Mouse (Mus musculus) lung, embryonic 15.5 days (tissue): ENCODE results near the gene Mbd6. TPM values are rescaled to one million over a fixed set of nuclear protein-coding genes. Genes with fewer than 3 reads are reported as not detected.
A peak's percentile ranks its signal among the peaks of the same experiment; 100 is the strongest.

Experiments
- ATAC-seq: fragments of 200-750 bp; cut with Nextera tagmentation; 2 replicates; pipeline ENCODE4 v1.8.0; 2017; ENCODE audit warnings: moderate number of reproducible peaks, borderline replicate concordance; ENCODE audit not compliant: low FRiP score, low TSS enrichment; ENCODE audit errors: extremely low read depth
- H3K27ac ChIP-seq: fragments of 300-500 bp; sonication (generic); 2 replicates; pipeline ENCODE4 v1.5.1; 2015; ENCODE audit warnings: moderate library complexity, mild to moderate bottlenecking, inconsistent platforms
- H3K27me3 ChIP-seq: fragments of 300-500 bp; sonication (generic); 2 replicates; pipeline ENCODE4 v1.6.1; 2015; ENCODE audit warnings: inconsistent platforms
- H3K36me3 ChIP-seq: fragments of 300-500 bp; sonication (generic); 2 replicates; pipeline ENCODE4 v1.6.1; 2015; ENCODE audit warnings: inconsistent platforms
- H3K4me1 ChIP-seq: fragments of 300-500 bp; sonication (generic); 2 replicates; pipeline ENCODE4 v1.6.1; 2015; ENCODE audit warnings: inconsistent platforms
- H3K4me2 ChIP-seq: fragments of 300-500 bp; sonication (generic); 2 replicates; pipeline ENCODE4 v1.6.1; 2015; ENCODE audit warnings: inconsistent platforms, mild to moderate bottlenecking, moderate library complexity
- H3K4me3 ChIP-seq: fragments of 300-500 bp; sonication (generic); 2 replicates; pipeline ENCODE4 v1.5.1; 2015; ENCODE audit warnings: mild to moderate bottlenecking, inconsistent platforms
- H3K9ac ChIP-seq: fragments of 300-500 bp; sonication (generic); 2 replicates; pipeline ENCODE4 v1.6.1; 2015; ENCODE audit warnings: inconsistent platforms
- H3K9me3 ChIP-seq: fragments of 300-500 bp; sonication (generic); 2 replicates; pipeline ENCODE4 v1.6.1; 2016; ENCODE audit warnings: inconsistent platforms
- WGBS: fragments of 180-500 bp; shearing (Covaris S2); methylation state at CpG from one replicate; pipeline ENCODE4 v1.1.7; 2015; 5-methylcytosine and 5-hydroxymethylcytosine counted together
- polyA plus RNA-seq: library from polyadenylated mRNA; unstranded; fragments of >200 nt; fragmentation: Nextera tagmentation; extraction: Ambion mirVana; gene quantifications from 2 replicates; pipeline ENCODE4 v1.2.1, GENCODE M21; 2015

The Mbd6 gene
- polyA plus RNA-seq, 1 experiment from 2014 or later: 18.8 TPM

DNA sequence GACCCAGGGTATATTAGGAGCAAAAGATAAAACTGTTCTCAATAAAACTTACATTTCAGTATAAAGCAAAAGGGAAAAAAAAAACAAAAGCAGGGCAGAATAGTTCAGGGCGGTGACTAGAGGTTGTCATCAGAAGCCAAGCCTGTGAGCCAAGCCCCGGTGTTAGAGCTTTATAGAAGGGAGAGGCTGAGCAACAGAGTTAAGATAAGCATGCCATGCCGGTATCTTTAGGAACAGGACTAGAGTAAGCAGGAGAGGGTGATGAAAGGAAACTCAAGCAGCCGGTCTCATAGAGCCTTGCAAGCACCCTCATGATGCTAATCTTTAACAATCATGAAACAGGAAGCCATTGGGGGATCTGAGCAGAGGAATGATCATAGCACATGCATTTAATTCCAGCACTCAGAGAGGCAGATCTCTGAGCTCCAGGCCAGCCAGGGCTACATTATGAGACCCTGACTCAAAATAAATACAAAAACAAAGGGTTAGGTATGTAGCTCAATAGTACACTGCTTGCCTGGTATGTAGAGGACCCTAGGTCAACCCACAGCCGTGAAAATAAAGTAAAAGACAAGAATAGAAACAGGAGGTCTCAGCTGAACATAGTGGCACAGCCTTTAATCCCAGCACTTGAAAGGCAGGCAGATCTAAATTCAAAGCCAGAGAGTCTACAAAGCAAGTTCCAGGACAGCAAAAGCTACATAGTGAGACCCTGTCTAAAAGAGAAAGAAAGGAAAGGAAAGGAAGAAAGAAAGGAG is 3.2 kb upstream of the Mbd6 start:
- peaks cover 41% of the 10 kb centered on the region for H3K36me3 ChIP-seq

DNA sequence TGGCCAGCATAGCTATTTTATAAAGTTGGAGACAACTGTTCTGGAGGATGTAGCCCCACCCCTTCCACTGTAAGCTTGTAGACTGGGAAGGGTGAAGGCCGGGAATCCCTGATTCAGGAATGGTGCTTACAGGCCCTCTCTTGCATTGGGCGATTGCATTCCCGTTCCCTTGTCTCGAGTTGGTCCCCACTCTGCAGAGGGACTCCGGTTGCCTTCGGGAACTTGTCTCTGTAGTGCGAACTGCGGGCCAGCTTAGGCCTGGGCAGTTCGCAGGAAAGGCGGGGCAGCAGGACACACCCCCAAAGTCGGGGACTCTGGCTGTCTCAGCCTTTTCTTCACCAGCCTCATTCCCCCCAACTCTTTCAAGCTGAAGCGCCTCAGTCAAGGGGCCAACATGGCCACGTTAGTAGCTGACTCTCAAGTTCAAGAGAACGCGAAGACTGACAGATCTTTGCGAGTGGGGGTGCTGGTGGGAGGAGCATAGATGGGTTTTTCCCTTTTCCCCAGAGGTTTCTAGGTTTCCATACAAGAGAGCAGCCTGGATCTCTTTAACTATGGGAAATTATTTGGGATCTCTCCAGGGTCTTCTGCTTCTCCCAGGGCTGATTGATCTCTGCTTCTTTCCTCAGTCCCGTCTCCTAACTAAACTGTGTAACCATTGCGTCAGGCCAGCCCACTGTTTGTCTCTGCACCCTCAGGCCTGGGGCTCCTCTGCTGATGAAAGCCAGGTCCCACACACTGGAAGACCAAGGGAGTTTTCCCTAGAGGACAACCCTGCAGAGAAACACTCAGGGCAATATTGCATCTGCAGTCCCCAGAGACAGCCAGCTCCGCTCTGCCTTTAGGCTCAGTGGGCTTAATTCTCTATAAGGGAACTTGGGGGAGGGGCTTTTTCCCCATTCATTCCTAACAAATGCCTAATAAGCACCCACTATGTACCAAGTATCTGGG is 2.4 kb upstream of the Mbd6 start:
- H3K4me1 ChIP-seq: peaks cover 45% of the 10 kb centered on the region
- 3% methylated on average over 19 of the region's 19 CpGs for WGBS
- H3K36me3 ChIP-seq: peaks cover 44% of the 10 kb centered on the region
- H3K9ac ChIP-seq: peak overlapping the region; percentile 59
- H3K27ac ChIP-seq: peak overlapping the region; percentile 100
- no peaks in the 10 kb centered on the region for H3K27me3 ChIP-seq
- no peaks in the 10 kb centered on the region for H3K9me3 ChIP-seq
- peak; percentile 36 for ATAC-seq
- H3K4me3 ChIP-seq: peak overlapping the region; percentile 76
- H3K4me2 ChIP-seq: peak overlapping the region; percentile 77

More for the DNA sequence above, 3.2 kb upstream of the Mbd6 start:
- 19% methylated on average over 5 of the region's 5 CpGs for WGBS
- Histone ChIP-seq H3K9ac (peak overlapping the region; percentile 59), H3K27me3 (no peaks in the 10 kb centered on the region), H3K9me3 (no peaks in the 10 kb centered on the region), H3K4me3 (peak overlapping the region; percentile 76), H3K4me2 (peak overlapping the region; percentile 77), H3K4me1 (peaks cover 36% of the 10 kb centered on the region), H3K27ac (no peak overlapping the region)
- no peak for ATAC-seq

DNA sequence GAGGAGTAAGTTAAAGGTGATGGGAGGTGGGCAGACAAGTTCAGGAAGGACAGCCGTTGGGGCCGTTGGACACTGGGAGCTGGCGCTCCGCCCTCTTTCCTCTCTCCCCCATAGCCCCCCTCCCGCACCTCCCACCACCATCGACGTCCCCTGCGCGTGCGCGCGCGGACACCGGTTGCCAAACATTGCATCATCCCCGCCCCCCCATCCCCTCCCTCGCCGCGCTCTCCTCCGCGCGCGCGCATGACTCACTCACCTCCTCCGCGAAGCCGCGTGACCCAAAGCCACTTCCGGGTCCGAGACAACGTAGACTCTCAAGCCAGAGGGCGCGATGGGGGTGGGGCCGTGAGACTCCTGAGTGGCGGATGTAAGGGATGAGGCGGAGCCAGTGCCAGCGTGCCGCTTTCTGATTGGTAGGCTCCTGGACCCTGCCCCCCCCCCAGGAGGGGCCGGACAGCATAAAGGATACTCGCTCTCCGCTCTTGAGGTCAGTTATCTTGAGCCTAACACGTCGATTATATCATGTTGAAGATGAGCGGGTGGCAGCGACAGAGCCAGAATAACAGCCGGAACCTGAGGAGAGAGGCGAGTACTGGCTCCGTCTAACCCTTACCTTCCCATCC is 1.6 kb upstream of the Mbd6 start:
- peak overlapping the region; percentile 59 for H3K9ac ChIP-seq

DNA sequence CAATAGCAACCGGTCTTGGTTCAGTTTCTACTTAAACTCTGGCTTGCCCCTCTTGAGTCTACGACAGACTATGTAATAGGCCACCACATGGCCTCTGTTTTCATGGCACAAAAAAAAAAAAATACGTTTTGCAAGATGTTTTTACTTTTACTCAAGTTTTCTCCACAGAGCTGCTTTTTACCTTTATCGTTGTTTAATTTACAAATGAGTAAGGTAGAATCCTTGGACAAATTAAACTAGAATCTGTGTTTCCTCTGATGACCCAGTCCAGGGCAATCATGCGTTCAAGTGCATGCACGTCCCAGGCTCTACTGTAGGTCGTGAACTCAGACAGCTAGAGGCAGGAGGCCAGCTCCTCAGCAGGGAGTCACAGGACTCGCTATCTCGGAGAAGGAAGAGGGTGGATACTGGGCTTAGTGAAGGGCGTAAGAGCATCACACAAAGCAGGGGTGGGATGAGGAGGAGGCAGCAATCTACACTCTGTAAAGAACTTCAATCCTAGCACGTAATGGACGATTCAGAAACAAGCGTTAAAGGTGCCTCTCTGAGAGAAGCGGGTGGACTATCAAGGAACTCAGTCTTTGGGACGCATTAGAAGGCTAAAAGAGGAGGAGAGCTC is 864 bp upstream of the Mbd6 start:
- Histone ChIP-seq H3K27me3 (no peaks in the 10 kb centered on the region), H3K4me2 (peak overlapping the region; percentile 77), H3K27ac (peak overlapping the region; percentile 100), H3K4me1 (peaks cover 49% of the 10 kb centered on the region), H3K4me3 (peak overlapping the region; percentile 76), H3K9me3 (no peaks in the 10 kb centered on the region), H3K36me3 (peaks cover 42% of the 10 kb centered on the region), H3K9ac (peak overlapping the region; percentile 80)
- ATAC-seq: peak; percentile 6; the same call in 1 of the 2 replicates
- WGBS: 1% methylated on average over 15 of the region's 15 CpGs

More for the DNA sequence above, 1.6 kb upstream of the Mbd6 start:
- no peaks in the 10 kb centered on the region for H3K27me3 ChIP-seq
- H3K4me1 ChIP-seq: peaks cover 49% of the 10 kb centered on the region
- peak overlapping the region; percentile 77 for H3K4me2 ChIP-seq
- H3K9me3 ChIP-seq: no peaks in the 10 kb centered on the region
- under 1% methylated on average over 31 of the region's 47 CpGs for WGBS
- peak; percentile 93 for ATAC-seq
- peak overlapping the region; percentile 76 for H3K4me3 ChIP-seq
- peak overlapping the region; percentile 100 for H3K27ac ChIP-seq
- peaks cover 44% of the 10 kb centered on the region for H3K36me3 ChIP-seq

DNA sequence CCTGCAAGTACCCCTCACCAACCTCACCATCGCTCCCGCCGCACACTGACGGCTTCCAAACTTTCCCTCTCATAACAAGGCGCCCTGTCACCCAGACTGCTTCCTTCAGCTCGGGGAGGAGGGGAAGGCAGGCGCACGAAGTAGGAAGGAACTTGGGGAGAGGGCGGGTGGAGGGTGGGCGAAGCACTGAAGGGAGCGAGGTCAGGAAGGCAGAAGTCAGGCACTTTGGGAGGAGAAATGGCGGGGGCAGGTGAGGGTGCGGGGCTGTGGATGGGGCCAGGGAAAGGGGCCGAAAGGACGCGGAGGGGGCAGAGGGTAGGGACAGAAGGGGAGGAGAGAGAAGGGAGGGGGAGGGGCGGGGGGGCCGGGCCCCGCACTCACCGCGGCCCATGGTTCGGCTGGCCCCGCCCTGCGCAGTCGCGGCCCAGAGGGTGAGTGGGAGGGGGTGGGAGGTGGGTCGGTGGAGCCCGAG is 454 bp downstream of the Mbd6 start:
- Histone ChIP-seq H3K27ac (peak overlapping the region; percentile 100), H3K9me3 (no peaks in the 10 kb centered on the region), H3K4me3 (peak overlapping the region; percentile 76), H3K9ac (peak overlapping the region; percentile 80), H3K4me1 (peaks cover 49% of the 10 kb centered on the region), H3K27me3 (no peaks in the 10 kb centered on the region), H3K36me3 (peaks cover 42% of the 10 kb centered on the region), H3K4me2 (peak overlapping the region; percentile 77)
- ATAC-seq: peak; percentile 7
- under 1% methylated on average over 23 of the region's 28 CpGs for WGBS

DNA sequence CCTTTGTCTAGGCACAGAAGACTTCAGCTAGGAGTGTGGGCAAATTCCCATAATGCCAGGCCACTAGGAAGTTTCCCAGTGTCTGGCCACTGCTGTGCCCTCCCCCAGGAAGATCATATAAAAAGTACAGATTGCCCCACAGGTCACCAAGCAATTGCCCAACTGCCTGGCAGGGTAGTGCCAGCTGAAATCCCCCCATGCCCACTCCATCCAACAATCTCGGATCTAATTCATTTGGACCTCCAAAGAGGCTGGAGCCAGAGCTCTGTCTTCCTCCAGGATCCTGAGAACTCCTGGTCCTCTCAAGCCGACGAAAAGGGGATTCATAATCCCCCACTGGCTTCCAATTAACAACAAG is 903 bp downstream of the Mbd6 start:
- 0% methylated on average over 3 of the region's 3 CpGs for WGBS
- H3K27me3 ChIP-seq: no peaks in the 10 kb centered on the region

DNA sequence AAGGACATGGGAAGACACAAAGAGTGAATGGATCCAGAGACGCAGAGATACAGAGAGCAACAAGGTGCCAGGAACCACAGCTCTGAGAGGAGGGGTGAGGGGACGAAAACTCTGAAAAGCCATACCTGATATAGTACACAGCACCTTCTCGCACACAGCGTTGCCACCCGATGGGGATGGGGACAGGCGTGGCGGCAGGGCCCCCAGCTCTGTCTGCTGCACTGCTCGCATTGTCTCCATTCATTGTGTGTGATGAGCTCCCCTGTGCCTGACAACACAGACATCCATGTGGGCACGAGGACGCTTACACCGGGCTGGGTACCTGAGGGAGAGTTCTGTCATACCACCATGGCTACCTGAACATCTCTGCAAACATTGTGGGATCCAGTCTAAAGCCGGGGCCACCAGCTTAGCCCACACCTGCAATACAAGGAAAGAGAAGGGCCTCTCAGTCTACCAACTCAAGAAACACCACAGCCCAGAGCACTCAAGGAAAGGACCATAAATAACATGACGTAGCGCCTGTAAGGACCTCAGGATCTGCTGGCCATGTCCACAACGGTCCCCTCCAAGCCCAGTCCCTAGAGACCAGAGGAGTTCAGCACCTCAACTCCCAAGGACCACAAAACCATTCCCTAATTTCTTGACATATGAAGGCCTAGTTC is 1.4 kb downstream of the Mbd6 start:
- Histone ChIP-seq H3K4me3 (peak overlapping the region; percentile 76), H3K27ac (peak overlapping the region; percentile 100), H3K9ac (peak overlapping the region; percentile 80), H3K36me3 (peaks cover 49% of the 10 kb centered on the region), H3K4me2 (peak overlapping the region; percentile 77), H3K27me3 (no peaks in the 10 kb centered on the region), H3K4me1 (peaks cover 43% of the 10 kb centered on the region), H3K9me3 (no peaks in the 10 kb centered on the region)
- no peak for ATAC-seq
- WGBS: 60% methylated on average over 15 of the region's 15 CpGs

More for the DNA sequence above, 903 bp downstream of the Mbd6 start:
- ATAC-seq: no peak
- peaks cover 48% of the 10 kb centered on the region for H3K4me1 ChIP-seq
- peak overlapping the region; percentile 80 for H3K9ac ChIP-seq
- no peaks in the 10 kb centered on the region for H3K9me3 ChIP-seq
- H3K4me3 ChIP-seq: peak overlapping the region; percentile 76
- H3K36me3 ChIP-seq: peaks cover 44% of the 10 kb centered on the region
- peak overlapping the region; percentile 100 for H3K27ac ChIP-seq
- H3K4me2 ChIP-seq: peak overlapping the region; percentile 77

DNA sequence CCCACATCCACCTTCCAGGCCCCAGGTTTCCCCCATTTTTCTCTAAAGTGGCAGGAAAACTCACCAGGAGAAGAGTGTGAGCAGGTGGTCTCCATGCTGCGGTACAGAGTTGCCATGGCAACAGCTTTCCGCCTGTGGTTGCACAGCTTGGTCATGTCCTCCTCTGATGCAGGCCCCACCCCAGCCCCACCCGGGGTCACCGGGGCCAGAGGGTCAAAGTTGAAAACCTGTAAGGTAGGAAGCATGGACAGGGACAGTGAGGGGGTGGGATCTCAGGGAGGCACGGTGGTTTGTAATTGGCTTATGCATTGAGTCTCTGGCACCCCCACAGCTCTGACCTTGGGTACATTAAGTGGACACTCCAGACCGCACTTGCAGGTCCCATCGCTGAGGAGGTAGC is 2.1 kb downstream of the Mbd6 start:
- peaks cover 36% of the 10 kb centered on the region for H3K4me1 ChIP-seq
- 40% methylated on average over 7 of the region's 7 CpGs for WGBS
- H3K9me3 ChIP-seq: no peaks in the 10 kb centered on the region
- peak overlapping the region; percentile 80; the same call in 1 of the 2 replicates for H3K9ac ChIP-seq
- no peaks in the 10 kb centered on the region for H3K27me3 ChIP-seq
- H3K4me2 ChIP-seq: peak overlapping the region; percentile 77
- no peak for ATAC-seq
- H3K27ac ChIP-seq: no peak overlapping the region
- H3K4me3 ChIP-seq: peak overlapping the region; percentile 76; the same call in 1 of the 2 replicates
- peaks cover 56% of the 10 kb centered on the region for H3K36me3 ChIP-seq

DNA sequence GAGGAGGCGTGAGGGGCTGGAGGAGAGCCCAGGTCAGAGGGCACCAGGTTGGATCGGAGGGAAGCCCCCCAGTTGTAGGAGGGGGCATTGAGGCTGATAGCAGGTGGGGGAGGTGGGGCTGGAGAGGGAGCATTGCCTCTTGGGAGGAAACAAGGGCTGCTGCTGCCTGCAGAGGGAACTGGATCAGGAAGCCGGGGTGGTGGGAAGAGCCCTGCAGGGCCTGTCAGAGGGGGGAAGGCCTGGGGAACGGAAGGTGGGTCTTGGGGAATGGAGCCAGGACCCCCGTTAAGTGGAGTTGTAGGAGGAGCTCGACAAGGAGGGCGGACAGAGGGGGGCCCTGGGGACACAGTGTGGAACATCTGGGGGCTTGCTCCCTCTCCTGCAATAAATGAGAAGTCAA is 2.6 kb downstream of the Mbd6 start:
- Histone ChIP-seq H3K4me1 (peaks cover 32% of the 10 kb centered on the region), H3K27me3 (no peaks in the 10 kb centered on the region), H3K9me3 (no peaks in the 10 kb centered on the region), H3K4me2 (no peak overlapping the region), H3K27ac (no peak overlapping the region), H3K4me3 (no peak overlapping the region), H3K9ac (no peak overlapping the region), H3K36me3 (peaks cover 62% of the 10 kb centered on the region)
- no peak for ATAC-seq
- 72% methylated on average over 7 of the region's 7 CpGs for whole genome bisulfite sequencing

DNA sequence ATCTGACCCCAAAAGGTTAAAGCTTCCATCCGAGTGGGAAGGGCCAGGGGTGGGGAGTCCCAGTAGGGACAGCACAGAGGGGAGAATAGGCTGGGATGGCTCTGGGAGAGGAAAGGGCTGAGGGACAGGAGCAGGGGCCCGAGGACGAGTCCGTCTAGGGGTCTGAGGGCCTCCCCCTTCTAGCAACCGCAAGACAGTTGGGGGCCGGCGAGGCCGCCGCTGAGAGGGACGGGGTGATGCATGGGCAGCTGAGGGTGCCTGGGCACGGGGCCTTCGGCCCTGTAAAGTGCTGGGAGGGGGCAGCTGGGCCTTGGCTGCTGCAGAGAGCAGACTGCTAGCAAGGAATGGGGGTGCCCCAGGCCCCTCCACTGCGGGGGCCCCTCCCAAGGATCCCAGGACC is 3.2 kb downstream of the Mbd6 start:
- Histone ChIP-seq H3K9ac (no peak overlapping the region), H3K4me3 (no peak overlapping the region), H3K27ac (no peak overlapping the region), H3K4me2 (no peak overlapping the region), H3K27me3 (no peaks in the 10 kb centered on the region), H3K4me1 (peaks cover 32% of the 10 kb centered on the region), H3K9me3 (no peaks in the 10 kb centered on the region), H3K36me3 (peaks cover 67% of the 10 kb centered on the region)
- ATAC-seq: no peak
- 76% methylated on average over 13 of the region's 13 CpGs for WGBS
